Mouse (Mus musculus) bone marrow macrophage, adult 2 months (primary cell): ENCODE data around the gene Ptpn18. TPM values are rescaled to one million over a fixed set of nuclear protein-coding genes. Genes with fewer than 3 reads are reported as not detected.
A peak's percentile ranks its signal among the peaks of the same experiment; 100 is the strongest.

Experiments
- H3K27ac ChIP-seq: 2 replicates; pipeline ENCODE4 v1.5.1; 2012; ENCODE audit warnings: low read depth, low read length; ENCODE audit not compliant: insufficient read depth
- H3K4me1 ChIP-seq: 2 replicates; pipeline ENCODE4 v1.6.1; 2012; ENCODE audit warnings: low read length; ENCODE audit not compliant: control insufficient read depth, insufficient read depth
- H3K4me3 ChIP-seq: 2 replicates; pipeline ENCODE4 v1.5.1; 2012; ENCODE audit warnings: mild to moderate bottlenecking, low read length, moderate library complexity; ENCODE audit not compliant: insufficient read depth
- CTCF ChIP-seq: IDR thresholded peaks from 2 replicates; pipeline ENCODE4 v1.5.1; 2012; ENCODE audit warnings: low read depth, mild to moderate bottlenecking, low read length, moderate library complexity
- POLR2A ChIP-seq: IDR thresholded peaks from 2 replicates; pipeline ENCODE4 v1.6.1; 2012; ENCODE audit warnings: mild to moderate bottlenecking, low read depth, low read length, borderline replicate concordance
- polyA plus RNA-seq: library from polyadenylated mRNA; stranded (reverse); fragments of >200 nt; gene quantifications from 2 replicates; pipeline ENCODE4 v1.2.4, GENCODE M21; 2012; ENCODE audit not compliant: missing spikeins, insufficient read depth, insufficient read length

Ptpn18 gene
- polyA plus RNA-seq, 1 experiment = 145 TPM

- Histone ChIP-seq H3K4me3 (no peak overlapping the region), H3K27ac (no peak overlapping the region), H3K4me1 (peaks cover 40% of the 10 kb centered on the region)
- TF ChIP-seq CTCF = no peak
- TF ChIP-seq POLR2A = no peak
Measured at GRCm38 (mm10) chr1:34484470-34484869, 24.9 kb downstream of the Ptpn18 start.

GRCm38 (mm10) chr1:34485461-34486188 lies 26.1 kb downstream of the Ptpn18 start:
- Histone ChIP-seq H3K27ac (peak overlapping the region; percentile 30; the same call in 1 of the 2 replicates), H3K4me3 (peak overlapping the region; percentile 52), H3K4me1 (peaks cover 34% of the 10 kb centered on the region)
- TF ChIP-seq POLR2A (no peak), CTCF (peak; percentile 66; the same call in 1 of the 2 replicates)

GRCm38 (mm10) chr1:34487383-34487782 lies 27.8 kb downstream of the Ptpn18 start:
- TF ChIP-seq POLR2A (no peak), CTCF (peak; percentile 26; the same call in 1 of the 2 replicates)
- H3K27ac ChIP-seq = no peak overlapping the region
- peaks cover 18% of the 10 kb centered on the region for H3K4me1 ChIP-seq
- H3K4me3 ChIP-seq = no peak overlapping the region

GRCm38 (mm10) chr1:34489852-34490541 lies 30.4 kb downstream of the Ptpn18 start:
- TF ChIP-seq POLR2A (no peak), CTCF (no peak)
- H3K4me3 ChIP-seq = no peak overlapping the region

GRCm38 (mm10) chr1:34491480-34491879 lies 31.9 kb downstream of the Ptpn18 start:
- TF ChIP-seq POLR2A (no peak), CTCF (no peak)
- no peak overlapping the region for H3K27ac ChIP-seq
- peaks cover 3% of the 10 kb centered on the region; the same call in 1 of the 2 replicates for H3K4me1 ChIP-seq
- no peak overlapping the region for H3K4me3 ChIP-seq

More at GRCm38 (mm10) chr1:34489852-34490541, 30.4 kb downstream of the Ptpn18 start:
- peaks cover 10% of the 10 kb centered on the region for H3K4me1 ChIP-seq
- no peak overlapping the region for H3K27ac ChIP-seq

GRCm38 (mm10) chr1:34502991-34503390 lies 43.4 kb downstream of the Ptpn18 start:
- peaks cover 2% of the 10 kb centered on the region; the same call in 1 of the 2 replicates for H3K4me1 ChIP-seq
- H3K4me3 ChIP-seq = no peak overlapping the region
- TF ChIP-seq POLR2A = no peak
- no peak for TF ChIP-seq CTCF

GRCm38 (mm10) chr1:34505307-34505706 lies 45.7 kb downstream of the Ptpn18 start:
- peaks cover 2% of the 10 kb centered on the region; the same call in 1 of the 2 replicates for H3K4me1 ChIP-seq
- H3K27ac ChIP-seq = no peak overlapping the region
- no peak overlapping the region for H3K4me3 ChIP-seq
- TF ChIP-seq POLR2A (no peak), CTCF (no peak)

More at GRCm38 (mm10) chr1:34502991-34503390, 43.4 kb downstream of the Ptpn18 start:
- no peak overlapping the region for H3K27ac ChIP-seq

- no peak overlapping the region for H3K4me3 ChIP-seq
- no peak for TF ChIP-seq POLR2A
- TF ChIP-seq CTCF = no peak
- H3K27ac ChIP-seq = no peak overlapping the region
- H3K4me1 ChIP-seq = peaks cover 6% of the 10 kb centered on the region
Measured at GRCm38 (mm10) chr1:34505970-34506551, 46.5 kb downstream of the Ptpn18 start.

GRCm38 (mm10) chr1:34507986-34508385 lies 48.4 kb downstream of the Ptpn18 start:
- TF ChIP-seq POLR2A = no peak
- no peak for TF ChIP-seq CTCF
- H3K4me1 ChIP-seq = peaks cover 6% of the 10 kb centered on the region

GRCm38 (mm10) chr1:34510575-34510981 lies 51.0 kb downstream of the Ptpn18 start:
- Histone ChIP-seq H3K27ac (no peak overlapping the region), H3K4me1 (peaks cover 6% of the 10 kb centered on the region), H3K4me3 (peak overlapping the region; percentile 42)
- no peak for TF ChIP-seq POLR2A
- TF ChIP-seq CTCF = no peak

More at GRCm38 (mm10) chr1:34507986-34508385, 48.4 kb downstream of the Ptpn18 start:
- H3K4me3 ChIP-seq = no peak overlapping the region
- no peak overlapping the region for H3K27ac ChIP-seq
